Mouse (Mus musculus) cerebellum, adult 9-11 months (tissue): ENCODE data around the gene Pxt1.
"Not testable (repeated sequence)": the region's sequence is repeated elsewhere in the genome, so short reads cannot be mapped to it uniquely, and the experiment has no call there.

ENCODE experiments used
- DNase-seq: peaks from one replicate; pipeline ENCODE4 v3.0.0; 2022

The Pxt1 gene

GRCm38 (mm10) chr17:28943740-28944139 lies at the start of gene Pxt1:
TSS of gene Pxt1 (minus strand) at chr17:28943840.
- DNase-seq: no peak

GRCm38 (mm10) chr17:28993004-28993403 lies 49.4 kb upstream of the Pxt1 start:
- not testable (repeated sequence) for DNase-seq

- DNase-seq: no peak
Observed at GRCm38 (mm10) chr17:28992105-28992504, 48.5 kb upstream of the Pxt1 start.

GRCm38 (mm10) chr17:28991286-28991685 lies 47.6 kb upstream of the Pxt1 start:
- no peak for DNase-seq

- no peak for DNase-seq
Observed at GRCm38 (mm10) chr17:28990060-28990459, 46.4 kb upstream of the Pxt1 start.

GRCm38 (mm10) chr17:28988996-28989395 lies 45.4 kb upstream of the Pxt1 start:
- DNase-seq: no peak

- no peak for DNase-seq
Observed at GRCm38 (mm10) chr17:28988291-28988690, 44.7 kb upstream of the Pxt1 start.

GRCm38 (mm10) chr17:28987713-28988112 lies 44.1 kb upstream of the Pxt1 start:
- peak; percentile 21 for DNase-seq

- DNase-seq: no peak
Observed at GRCm38 (mm10) chr17:28986833-28987232, 43.2 kb upstream of the Pxt1 start.

- no peak for DNase-seq
Observed at GRCm38 (mm10) chr17:28984724-28985420, 41.2 kb upstream of the Pxt1 start.

GRCm38 (mm10) chr17:28982591-28982990 lies 39.0 kb upstream of the Pxt1 start:
- DNase-seq: no peak

- DNase-seq: no peak
Observed at GRCm38 (mm10) chr17:28981081-28981480, 37.4 kb upstream of the Pxt1 start.

GRCm38 (mm10) chr17:28979091-28979490 lies 35.5 kb upstream of the Pxt1 start:
- DNase-seq: no peak

GRCm38 (mm10) chr17:28970122-28970521 lies 26.5 kb upstream of the Pxt1 start:
- DNase-seq: no peak

GRCm38 (mm10) chr17:28967021-28967610 lies 23.5 kb upstream of the Pxt1 start:
- no peak for DNase-seq

GRCm38 (mm10) chr17:28961596-28961995 lies 18.0 kb upstream of the Pxt1 start:
- DNase-seq: no peak

GRCm38 (mm10) chr17:28960597-28960996 lies 17.0 kb upstream of the Pxt1 start:
- no peak for DNase-seq

GRCm38 (mm10) chr17:28954416-28954815 lies 10.8 kb upstream of the Pxt1 start:
- DNase-seq: no peak

- DNase-seq: no peak
Observed at GRCm38 (mm10) chr17:28953251-28953650, 9.6 kb upstream of the Pxt1 start.

GRCm38 (mm10) chr17:28951831-28952799 lies 8.5 kb upstream of the Pxt1 start, which contains the start of gene Kctd20:
TSS of gene Kctd20 (plus strand) at chr17:28951950.
- DNase-seq: peak; percentile 94

GRCm38 (mm10) chr17:28950751-28951150 lies 7.1 kb upstream of the Pxt1 start:
- DNase-seq: no peak

- DNase-seq: no peak
Observed at GRCm38 (mm10) chr17:28948661-28949060, 5.0 kb upstream of the Pxt1 start.
